Mouse (Mus musculus): ENCODE measurements around the gene Slc7a1.

GRCm38 (mm10) chr5:148349327-148350011 lies 50.2 kb downstream of the Slc7a1 start:
- TF ChIP-seq POLR2A (IDR thresholded peaks at IDR 0.05; ENCODE audit: control insufficient read depth in 1 of 2, insufficient read depth in 1 of 2, low read depth in 1 of 2, low read length in 2 of 2, poor library complexity in 1 of 2) (no peak), E2F4 (IDR thresholded peaks at IDR 0.05; ENCODE audit: borderline replicate concordance, low read depth, low read length) (no peak), EP300 (IDR thresholded peaks at IDR 0.05; ENCODE audit: low read depth in 1 of 2, low read length in 2 of 2) (no peak), ZC3H11A (IDR thresholded peaks at IDR 0.05; ENCODE audit: low read depth, low read length) (no peak), CTCF (IDR thresholded peaks at IDR 0.05 in 2 of 3, conservative IDR thresholded peaks at IDR 0.05 in 1 of 3; ENCODE audit: control insufficient read depth in 1 of 3, insufficient read depth in 1 of 3, low read depth in 2 of 3, low read length in 3 of 3, poor library complexity in 1 of 3, severe bottlenecking in 1 of 3) (no peak), MAX (IDR thresholded peaks at IDR 0.05; ENCODE audit: low read length) (no peak), USF1 (IDR thresholded peaks at IDR 0.05; ENCODE audit: low read depth, low read length) (no peak)

Data from MEL (cell line).